Mouse (Mus musculus): Measurements from ENCODE around the gene Rbm42. TPM values are rescaled to one million over a fixed set of nuclear protein-coding genes. Genes with fewer than 3 reads are reported as not detected.

The Rbm42 gene
- polyA plus RNA-seq, 1 experiment from 2014 or later = 140 TPM

- Histone ChIP-seq H3K4me3 (no peak within 1 kb of the TSS), H3K4me1 (replicated peaks) (no peaks in the 10 kb centered on the region), H3K9me3 (no peaks in the 10 kb centered on the region), H3K9ac (0 out of 2 replicates have a peak within 1 kb of the TSS, but pooled peaks have one; percentile 13), H3K27me3 (no peaks in the 10 kb centered on the region), H3K4me2 (no peak within 1 kb of the TSS), H3K27ac (no peak within 1 kb of the TSS), H3K36me3 (peaks cover 29% of the 10 kb centered on the region)
- 75% methylated on average over 8 of the region's 8 CpGs for WGBS
- ATAC-seq (ENCODE audit: low FRiP score) = no peak; the same call in 1 of the 2 replicates
Observed at GRCm38 (mm10) chr7:30612654-30613402, 37.3 kb downstream of the Rbm42 start, which contains the start of gene Upk1a. Upk1a (minus strand) TSS chr7:30612847.

GRCm38 (mm10) chr7:30610043-30610442 is 40.1 kb downstream of the Rbm42 start:
- Histone ChIP-seq H3K27ac (no peak overlapping the region), H3K4me1 (replicated peaks) (no peaks in the 10 kb centered on the region), H3K9ac (no peak overlapping the region), H3K27me3 (no peaks in the 10 kb centered on the region), H3K4me2 (no peak overlapping the region), H3K36me3 (peaks cover 2% of the 10 kb centered on the region; the same call in 1 of the 2 replicates), H3K9me3 (no peaks in the 10 kb centered on the region), H3K4me3 (no peak overlapping the region)
- ATAC-seq (ENCODE audit: low FRiP score) = no peak
- 66% methylated on average over 7 of the region's 7 CpGs for WGBS

GRCm38 (mm10) chr7:30608476-30608875 is 41.6 kb downstream of the Rbm42 start:
- Histone ChIP-seq H3K27ac (no peak overlapping the region), H3K9me3 (no peaks in the 10 kb centered on the region), H3K9ac (no peak overlapping the region), H3K36me3 (no peaks in the 10 kb centered on the region), H3K27me3 (no peaks in the 10 kb centered on the region), H3K4me3 (no peak overlapping the region), H3K4me2 (no peak overlapping the region), H3K4me1 (replicated peaks) (no peaks in the 10 kb centered on the region)
- WGBS = 54% methylated on average over 16 of the region's 16 CpGs
- ATAC-seq (ENCODE audit: low FRiP score) = no peak

- Histone ChIP-seq H3K4me3 (no peak overlapping the region), H3K4me1 (replicated peaks) (no peaks in the 10 kb centered on the region), H3K4me2 (no peak overlapping the region), H3K9me3 (no peaks in the 10 kb centered on the region), H3K36me3 (no peaks in the 10 kb centered on the region), H3K9ac (no peak overlapping the region), H3K27me3 (no peaks in the 10 kb centered on the region), H3K27ac (no peak overlapping the region)
- ATAC-seq (ENCODE audit: low FRiP score) = no peak
- 32% methylated on average over 8 of the region's 8 CpGs for WGBS
Observed at GRCm38 (mm10) chr7:30607706-30608309, 42.3 kb downstream of the Rbm42 start.

- WGBS = 88% methylated on average over 8 of the region's 8 CpGs
- Histone ChIP-seq H3K36me3 (no peaks in the 10 kb centered on the region), H3K4me1 (replicated peaks) (peaks cover 9% of the 10 kb centered on the region; the same call in 1 of the 2 replicates), H3K9ac (peak overlapping the region; percentile 24; the same call in 1 of the 2 replicates), H3K4me3 (no peak overlapping the region), H3K9me3 (no peaks in the 10 kb centered on the region), H3K27ac (no peak overlapping the region), H3K27me3 (no peaks in the 10 kb centered on the region), H3K4me2 (no peak overlapping the region)
- no peak for ATAC-seq (ENCODE audit: low FRiP score)
Observed at GRCm38 (mm10) chr7:30604944-30605343, 45.2 kb downstream of the Rbm42 start.

GRCm38 (mm10) chr7:30604424-30604823 is 45.7 kb downstream of the Rbm42 start:
- no peaks in the 10 kb centered on the region for H3K27me3 ChIP-seq
- H3K9me3 ChIP-seq = no peaks in the 10 kb centered on the region
- 65% methylated on average over 8 of the region's 8 CpGs for WGBS
- ATAC-seq (ENCODE audit: low FRiP score) = no peak
- H3K4me1 ChIP-seq (replicated peaks) = peaks cover 14% of the 10 kb centered on the region
- no peak overlapping the region for H3K4me2 ChIP-seq
- H3K9ac ChIP-seq = peak overlapping the region; percentile 29; the same call in 1 of the 2 replicates
- no peak overlapping the region for H3K27ac ChIP-seq
- H3K36me3 ChIP-seq = no peaks in the 10 kb centered on the region
- H3K4me3 ChIP-seq = no peak overlapping the region

GRCm38 (mm10) chr7:30602583-30602982 is 47.5 kb downstream of the Rbm42 start:
- whole genome bisulfite sequencing = 58% methylated on average over 3 of the region's 3 CpGs
- Histone ChIP-seq H3K4me2 (no peak overlapping the region), H3K9ac (no peak overlapping the region), H3K4me3 (no peak overlapping the region), H3K36me3 (no peaks in the 10 kb centered on the region), H3K27me3 (no peaks in the 10 kb centered on the region), H3K4me1 (replicated peaks) (peaks cover 14% of the 10 kb centered on the region), H3K9me3 (no peaks in the 10 kb centered on the region), H3K27ac (no peak overlapping the region)
- no peak for ATAC-seq (ENCODE audit: low FRiP score)

GRCm38 (mm10) chr7:30600651-30601050 is 49.5 kb downstream of the Rbm42 start:
- ATAC-seq (ENCODE audit: low FRiP score) = no peak
- Histone ChIP-seq H3K27me3 (no peaks in the 10 kb centered on the region), H3K4me3 (no peak overlapping the region), H3K27ac (peak overlapping the region; percentile 40), H3K4me2 (peak overlapping the region; percentile 40; the same call in 1 of the 2 replicates), H3K36me3 (no peaks in the 10 kb centered on the region), H3K4me1 (replicated peaks) (peaks cover 14% of the 10 kb centered on the region), H3K9me3 (no peaks in the 10 kb centered on the region), H3K9ac (no peak overlapping the region)
- 70% methylated on average over 7 of the region's 7 CpGs for WGBS

- Histone ChIP-seq H3K36me3 (no peaks in the 10 kb centered on the region), H3K9ac (no peak overlapping the region), H3K4me2 (peak overlapping the region; percentile 40), H3K27me3 (no peaks in the 10 kb centered on the region), H3K27ac (peak overlapping the region; percentile 73), H3K4me1 (replicated peaks) (peaks cover 14% of the 10 kb centered on the region), H3K9me3 (no peaks in the 10 kb centered on the region), H3K4me3 (peak overlapping the region; percentile 16; the same call in 1 of the 2 replicates)
- ATAC-seq (ENCODE audit: low FRiP score) = peak; percentile 99
- under 1% methylated on average over 16 of the region's 16 CpGs for WGBS
Observed at GRCm38 (mm10) chr7:30599933-30600353, 50.2 kb downstream of the Rbm42 start.

GRCm38 (mm10) chr7:30598786-30599185 is 51.3 kb downstream of the Rbm42 start, which contains the start of gene Zbtb32:
Zbtb32 (minus strand) TSS chr7:30598909.
- ATAC-seq (ENCODE audit: low FRiP score) = no peak
- Histone ChIP-seq H3K36me3 (no peaks in the 10 kb centered on the region), H3K4me2 (peak within 1 kb of the TSS; percentile 40), H3K9ac (no peak within 1 kb of the TSS), H3K9me3 (no peaks in the 10 kb centered on the region), H3K4me1 (replicated peaks) (peaks cover 18% of the 10 kb centered on the region), H3K27me3 (no peaks in the 10 kb centered on the region), H3K4me3 (peak within 1 kb of the TSS; percentile 16; the same call in 1 of the 2 replicates), H3K27ac (peak within 1 kb of the TSS; percentile 73)
- 95% methylated on average over 12 of the region's 12 CpGs for WGBS

GRCm38 (mm10) chr7:30596811-30597210 is 53.3 kb downstream of the Rbm42 start:
- Histone ChIP-seq H3K4me1 (replicated peaks) (peaks cover 19% of the 10 kb centered on the region), H3K9me3 (no peaks in the 10 kb centered on the region), H3K27ac (no peak overlapping the region), H3K36me3 (no peaks in the 10 kb centered on the region), H3K27me3 (no peaks in the 10 kb centered on the region; the same call in 1 of the 2 replicates), H3K4me2 (no peak overlapping the region), H3K9ac (no peak overlapping the region), H3K4me3 (no peak overlapping the region)
- 82% methylated on average over 5 of the region's 5 CpGs for WGBS
- no peak for ATAC-seq (ENCODE audit: low FRiP score)

GRCm38 (mm10) chr7:30596093-30596492 is 54.0 kb downstream of the Rbm42 start:
- no peaks in the 10 kb centered on the region; the same call in 1 of the 2 replicates for H3K27me3 ChIP-seq
- 90% methylated on average over 5 of the region's 5 CpGs for WGBS
- H3K36me3 ChIP-seq = no peaks in the 10 kb centered on the region
- no peak overlapping the region for H3K27ac ChIP-seq
- no peak overlapping the region for H3K4me3 ChIP-seq
- H3K4me1 ChIP-seq (replicated peaks) = peaks cover 19% of the 10 kb centered on the region
- H3K9ac ChIP-seq = no peak overlapping the region
- H3K4me2 ChIP-seq = no peak overlapping the region
- no peaks in the 10 kb centered on the region for H3K9me3 ChIP-seq
- ATAC-seq (ENCODE audit: low FRiP score) = no peak
